Mouse (Mus musculus) kidney, postnatal 4 days (tissue): ENCODE results near the gene Ar.

Experiments used
- DNase-seq, 2 experiments: peaks; one replicate each; pipeline ENCODE4 v3.0.0; 2021; ENCODE audit warnings: mixed read lengths in 2 of 2

The Ar gene

GRCm38 (mm10) chrX:98148531-98149342, at the start of gene Ar:
Gene Ar (plus strand): TSS chrX:98148769.
- DNase-seq, result peak; percentile 47 to 64

DNA sequence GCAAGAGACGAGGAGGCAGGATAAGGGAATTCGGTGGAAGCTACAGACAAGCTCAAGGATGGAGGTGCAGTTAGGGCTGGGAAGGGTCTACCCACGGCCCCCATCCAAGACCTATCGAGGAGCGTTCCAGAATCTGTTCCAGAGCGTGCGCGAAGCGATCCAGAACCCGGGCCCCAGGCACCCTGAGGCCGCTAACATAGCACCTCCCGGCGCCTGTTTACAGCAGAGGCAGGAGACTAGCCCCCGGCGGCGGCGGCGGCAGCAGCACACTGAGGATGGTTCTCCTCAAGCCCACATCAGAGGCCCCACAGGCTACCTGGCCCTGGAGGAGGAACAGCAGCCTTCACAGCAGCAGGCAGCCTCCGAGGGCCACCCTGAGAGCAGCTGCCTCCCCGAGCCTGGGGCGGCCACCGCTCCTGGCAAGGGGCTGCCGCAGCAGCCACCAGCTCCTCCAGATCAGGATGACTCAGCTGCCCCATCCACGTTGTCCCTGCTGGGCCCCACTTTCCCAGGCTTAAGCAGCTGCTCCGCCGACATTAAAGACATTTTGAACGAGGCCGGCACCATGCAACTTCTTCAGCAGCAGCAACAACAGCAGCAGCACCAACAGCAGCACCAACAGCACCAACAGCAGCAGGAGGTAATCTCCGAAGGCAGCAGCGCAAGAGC, 1.3 kb downstream of the Ar start:
- peak; percentile 7 to 20 for DNase-seq

GRCm38 (mm10) chrX:98150393-98151119, 2.0 kb downstream of the Ar start:
- peak; percentile 11 to 21 for DNase-seq

GRCm38 (mm10) chrX:98189759-98190158, 41.2 kb downstream of the Ar start:
- no peak for DNase-seq

DNA sequence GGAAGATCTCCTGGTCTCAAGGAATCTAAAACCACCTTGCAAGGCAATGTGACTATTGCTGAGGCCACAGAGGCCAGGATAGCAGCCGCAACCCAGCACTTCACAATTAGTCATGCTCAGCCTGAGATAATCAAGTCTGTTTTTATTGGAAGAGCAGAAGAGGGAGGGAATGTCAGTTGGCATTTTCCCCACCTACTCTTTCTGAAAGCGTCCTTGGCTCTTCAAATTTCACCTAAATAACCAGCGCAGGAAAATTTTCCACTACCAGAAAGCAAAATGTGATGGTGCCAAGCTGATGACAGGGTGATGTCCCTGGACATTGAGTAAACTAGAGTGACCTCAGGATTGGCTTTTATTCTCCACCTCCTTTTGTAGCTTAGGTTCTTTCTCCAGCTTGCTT, 57.2 kb downstream of the Ar start:
- no peak for DNase-seq

GRCm38 (mm10) chrX:98207166-98207565, 58.6 kb downstream of the Ar start:
- DNase-seq, result no peak

DNA sequence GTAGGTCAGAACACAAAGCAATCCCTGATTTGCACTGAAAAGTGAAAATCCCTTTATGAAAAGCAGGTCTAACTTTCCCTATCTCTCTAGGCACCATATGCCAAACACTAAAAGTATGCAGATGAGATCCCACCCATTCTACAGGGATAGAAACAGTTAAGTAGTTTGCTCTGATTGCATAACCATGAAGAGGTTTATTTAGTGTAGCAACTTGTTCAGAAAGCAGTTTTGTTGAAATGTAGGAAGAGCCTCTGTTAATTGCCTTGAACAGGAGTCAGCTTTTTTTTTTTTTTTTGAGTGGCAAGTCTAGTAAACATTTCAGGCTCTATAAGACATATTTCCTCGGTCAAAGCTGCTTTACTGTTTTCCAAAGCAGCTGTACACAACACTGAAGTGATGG, 67.5 kb downstream of the Ar start:
- no peak for DNase-seq

GRCm38 (mm10) chrX:98239011-98239410, 90.4 kb downstream of the Ar start:
- DNase-seq, result no peak

DNA sequence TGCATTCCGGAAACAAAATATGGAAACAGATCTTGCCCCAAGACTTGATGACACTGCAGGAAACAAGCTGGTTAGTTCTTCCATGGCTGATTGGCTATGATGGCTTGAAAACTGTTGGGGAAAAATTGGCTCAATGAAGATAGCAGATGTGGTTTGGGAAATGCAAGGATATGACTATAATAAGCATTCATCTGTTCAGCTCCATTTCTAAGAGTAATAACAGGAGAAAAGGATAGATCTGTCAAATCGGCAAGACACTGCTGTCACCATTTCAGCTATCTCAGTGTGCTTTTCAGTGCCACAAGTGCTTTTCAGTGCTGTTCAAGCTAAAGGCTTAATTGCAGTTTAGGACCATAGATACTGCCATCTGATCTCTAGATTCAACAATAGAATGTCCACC, 96.5 kb downstream of the Ar start:
- DNase-seq, result no peak

DNA sequence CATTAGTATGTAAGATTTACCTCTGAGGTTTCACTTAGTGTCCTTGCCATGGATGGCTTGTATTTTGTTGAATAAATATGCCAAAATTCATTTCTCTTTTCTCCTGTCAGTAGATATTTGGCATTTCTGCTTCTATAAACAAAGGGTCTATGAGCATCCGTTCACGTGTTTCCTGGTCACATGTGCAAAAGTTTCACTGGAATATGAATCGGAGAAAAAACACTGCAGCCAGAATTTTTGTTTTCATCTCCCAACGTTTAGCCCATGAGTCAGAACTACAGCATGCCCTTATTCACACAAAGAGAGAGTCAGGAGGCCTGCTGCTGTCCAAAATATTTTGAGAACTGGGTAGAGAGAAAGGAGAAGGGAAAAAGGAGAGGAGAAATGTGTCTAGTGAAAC, 99.8 kb downstream of the Ar start:
- no peak for DNase-seq

GRCm38 (mm10) chrX:98259620-98260019, 111.1 kb downstream of the Ar start:
- DNase-seq, result no peak

- DNase-seq, result no peak
Observed at GRCm38 (mm10) chrX:98265755-98266154, 117.2 kb downstream of the Ar start.

- DNase-seq, result no peak
Observed at GRCm38 (mm10) chrX:98271361-98271760, 122.8 kb downstream of the Ar start.

DNA sequence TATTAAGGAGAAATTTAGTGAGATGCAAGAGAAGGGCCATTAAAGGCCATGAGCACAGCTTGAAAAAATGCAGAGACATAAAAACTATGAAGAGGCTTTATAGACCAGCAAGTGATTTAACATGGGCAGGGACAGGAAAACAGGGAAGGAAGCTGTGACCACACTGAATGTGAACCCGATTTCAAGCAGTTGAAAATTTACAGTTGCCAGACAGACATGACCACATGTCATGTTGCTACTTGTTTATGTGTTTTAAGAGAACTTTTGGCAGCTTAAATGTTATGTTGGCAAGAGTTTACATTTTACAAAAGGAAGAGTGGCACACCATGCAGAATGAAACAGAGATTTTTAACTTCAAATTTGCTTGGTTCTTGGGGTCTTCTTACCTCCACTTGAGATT, 143.2 kb downstream of the Ar start:
- DNase-seq, result no peak

- no peak for DNase-seq
Observed at GRCm38 (mm10) chrX:98300685-98301084, 152.1 kb downstream of the Ar start.

GRCm38 (mm10) chrX:98301924-98302323, 153.4 kb downstream of the Ar start:
- no peak for DNase-seq

GRCm38 (mm10) chrX:98315961-98316360, 167.4 kb downstream of the Ar start:
- no peak for DNase-seq

DNA sequence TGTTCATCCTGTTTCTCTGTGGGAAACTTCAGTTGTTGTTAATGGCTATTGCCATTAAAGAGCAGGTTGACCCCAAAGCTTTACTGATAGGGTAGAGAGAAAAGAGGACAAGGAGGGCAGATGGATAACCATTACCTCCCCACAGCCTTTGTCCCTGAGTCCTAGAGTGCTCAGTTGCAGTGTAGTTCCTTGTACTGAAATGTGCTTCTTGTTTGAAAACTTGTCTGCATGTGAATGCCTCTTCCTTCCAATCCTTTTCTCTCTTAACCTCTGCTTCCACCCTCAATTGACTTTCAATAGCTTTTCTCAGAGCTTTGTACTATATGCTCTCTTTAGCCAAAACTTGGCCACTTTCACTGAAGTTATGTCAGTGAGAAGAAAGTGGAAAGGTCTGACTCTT, 168.9 kb downstream of the Ar start:
- DNase-seq, result no peak

DNA sequence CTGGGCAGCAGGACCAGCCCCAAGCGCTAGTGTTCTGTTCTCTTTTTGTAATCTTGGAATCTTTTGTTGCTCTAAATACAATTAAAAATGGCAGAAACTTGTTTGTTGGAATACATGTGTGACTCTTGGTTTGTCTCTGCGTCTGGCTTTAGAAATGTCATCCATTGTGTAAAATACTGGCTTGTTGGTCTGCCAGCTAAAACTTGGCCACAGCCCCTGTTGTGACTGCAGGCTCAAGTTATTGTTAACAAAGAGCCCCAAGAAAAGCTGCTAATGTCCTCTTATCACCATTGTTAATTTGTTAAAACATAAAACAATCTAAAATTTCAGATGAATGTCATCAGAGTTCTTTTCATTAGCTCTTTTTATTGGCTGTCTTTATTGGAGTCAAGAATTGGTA, 174.5 kb downstream of the Ar start:
- peak; percentile 35 to 57 for DNase-seq

DNA sequence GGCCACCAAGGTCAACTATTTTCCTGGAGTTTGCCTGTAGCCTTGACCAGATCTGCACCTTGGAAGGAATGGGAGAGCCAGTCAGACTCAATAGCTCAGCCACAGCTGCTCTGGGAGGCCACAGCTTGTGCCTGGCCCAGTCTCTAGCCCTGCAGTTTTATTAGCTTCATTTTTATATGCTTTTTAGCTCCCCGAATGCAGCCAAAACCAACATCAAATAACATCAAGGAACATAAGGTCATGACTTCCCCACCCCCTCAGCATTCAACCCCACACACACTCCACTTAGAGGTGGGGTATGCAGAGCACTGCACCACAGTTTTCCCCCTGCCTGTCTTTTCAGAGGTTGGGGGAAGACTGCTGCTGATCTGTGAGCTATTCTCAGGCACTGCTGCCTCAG, 198.9 kb downstream of the Ar start:
- DNase-seq, result no peak

DNA sequence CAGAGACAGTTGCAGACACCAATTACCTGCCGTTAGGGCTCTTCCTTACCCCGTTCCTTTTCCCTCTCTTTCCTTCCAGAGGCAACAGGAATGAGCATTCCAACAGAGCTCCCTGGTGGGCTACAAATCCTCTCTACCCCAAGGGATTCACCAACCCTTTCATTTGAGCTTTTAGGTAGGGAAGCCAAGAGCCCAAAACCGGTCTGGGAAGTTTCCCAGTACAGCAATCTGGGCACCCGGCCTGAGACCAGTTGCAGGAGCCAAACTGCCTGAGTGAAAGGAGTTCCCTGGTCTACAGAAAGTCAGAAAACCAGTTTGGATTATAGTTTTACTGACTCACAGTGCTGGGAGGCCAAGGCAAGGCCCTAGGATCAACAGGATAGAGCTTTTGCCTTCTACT, 199.5 kb downstream of the Ar start:
- DNase-seq, result peak; percentile 28 to 34
